Mouse (Mus musculus) ES-Bruce4 (cell line): Measurements from ENCODE around the gene Mettl24.

ENCODE experiments used
- CTCF ChIP-seq: IDR thresholded peaks from one replicate; pipeline ENCODE4 v1.8.1; 2011; ENCODE audit warnings: low read depth, low read length
- EP300 ChIP-seq: IDR thresholded peaks from 2 replicates; pipeline ENCODE4 v1.6.1; 2011; ENCODE audit warnings: low read depth, low read length; ENCODE audit not compliant: insufficient read depth
- POLR2A ChIP-seq: IDR thresholded peaks from one replicate; pipeline ENCODE4 v1.8.1; 2011; ENCODE audit warnings: low read length; ENCODE audit not compliant: insufficient read depth

DNA sequence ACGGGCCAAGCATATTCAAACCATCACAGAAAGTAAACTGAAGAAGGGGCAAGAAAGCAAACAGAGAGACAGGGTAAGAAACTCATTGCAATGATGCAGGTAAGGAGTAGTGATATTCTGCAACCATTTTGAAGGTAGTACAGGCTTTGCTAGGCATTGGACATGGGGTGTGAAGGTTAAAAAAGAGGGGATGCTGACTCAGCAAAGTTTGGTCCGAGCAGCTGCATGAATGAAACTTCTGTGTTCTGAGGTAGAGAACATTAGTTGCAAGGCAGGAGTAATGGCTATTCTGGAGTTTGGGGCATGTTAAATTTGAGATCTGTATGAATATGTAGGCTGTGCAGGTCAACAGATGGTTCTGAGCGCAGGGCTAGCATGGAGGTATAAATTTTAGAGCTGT lies 17.8 kb upstream of the Mettl24 start:
- TF ChIP-seq CTCF (no peak), POLR2A (no peak), EP300 (no peak)
